In genomic region chr6:118866889-118867288, GRCm38 (mm10) we compare ENCODE assay signal across 26 mouse cellular contexts.
A peak's percentile ranks its signal among the peaks of the same experiment; 100 is the strongest.
DNase-seq lines count a peak whose midpoint lies in the region; ATAC-seq lines count a peak whose summit lies in the region.
"Had no signal": no experiment of that assay in that cellular context is flagged by ENCODE, and none has a peak within 500 bp of the region (broad histone marks: within the 10 kb centered on the region; RNA-seq: fewer than 3 reads in every experiment).

No protein-coding gene starts in this region.

- peaks cover 30 to 41% of the 10 kb centered on the region in 2 experiments for H3K4me1 ChIP-seq in heart, embryonic 14.5 days (ENCODE audit: control insufficient read depth in 2 of 2, insufficient read depth in 2 of 2, low read length in 2 of 2)
- H3K4me1 ChIP-seq in brown adipose tissue, adult 24 weeks (ENCODE audit: control insufficient read depth, insufficient read depth, insufficient read length, low read length), result peaks cover 23% of the 10 kb centered on the region
- H3K4me1 ChIP-seq: intestine, embryonic 15.5 days; liver, embryonic 13.5 days had no signal

- peak overlapping the region; percentile 41 to 58; a peak in 3 of 4 replicates for H3K27ac ChIP-seq in heart, embryonic 14.5 days (replicated peaks in 1 of 2; ENCODE audit: control insufficient read depth in 1 of 2, insufficient read depth in 1 of 2, low read depth in 2 of 2, low read length in 2 of 2)
- H3K27ac ChIP-seq in brown adipose tissue, adult 24 weeks (replicated peaks; ENCODE audit: low read depth, low read length), result peak overlapping the region; percentile 30
- H3K27ac ChIP-seq: forebrain, embryonic 12.5 days; hindbrain, embryonic 12.5 days; hindbrain, postnatal 0 days; intestine, embryonic 15.5 days; limb, embryonic 10.5 days; limb, embryonic 15.5 days; liver, embryonic 13.5 days; midbrain, embryonic 12.5 days had no signal

- 44% methylated on average over 3 of the region's 3 CpGs for WGBS in heart, embryonic 14.5 days

- no peaks in the 10 kb centered on the region for H3K9me3 ChIP-seq in heart, embryonic 14.5 days (ENCODE audit: control insufficient read depth, low read length)
- H3K9me3 ChIP-seq: forebrain, embryonic 12.5 days; hindbrain, embryonic 12.5 days; intestine, embryonic 15.5 days; limb, embryonic 10.5 days; limb, embryonic 15.5 days; liver, embryonic 13.5 days; midbrain, embryonic 12.5 days had no signal

- no peak overlapping the region for H3K4me3 ChIP-seq in heart, embryonic 14.5 days (ENCODE audit: control insufficient read depth in 1 of 2, insufficient read depth in 1 of 2, low read depth in 1 of 2, low read length in 2 of 2)
- H3K4me3 ChIP-seq in brown adipose tissue, adult 24 weeks (ENCODE audit: insufficient read depth, low read depth, low read length), result no peak overlapping the region
- H3K4me3 ChIP-seq: erythroblast, embryonic 14.5 days; forebrain, embryonic 12.5 days; hindbrain, embryonic 12.5 days; intestine, embryonic 15.5 days; limb, embryonic 10.5 days; limb, embryonic 15.5 days; liver, embryonic 13.5 days; megakaryocyte, embryonic 14.5 days; midbrain, embryonic 12.5 days had no signal

- no peak for DNase-seq in frontal cortex, postnatal 14 days (ENCODE audit: low spot score in 2 of 2)
- no peak for DNase-seq in heart, postnatal 4 days
- peak; percentile 41 for DNase-seq in layer of hippocampus, adult 9-11 months
- DNase-seq in layer of hippocampus, adult 8-10 months (ENCODE audit: low spot score in 2 of 2), result no peak
- DNase-seq: adrenal gland, postnatal 10 days; heart, postnatal 14 days; kidney, adult 2 months; kidney, postnatal 36 days; liver, embryonic 13.5 days; lung, adult 18-20 months; lung, postnatal 4 days; right cerebral cortex, postnatal 14 days had no signal

- H3K27me3 ChIP-seq in heart, embryonic 14.5 days (ENCODE audit: control insufficient read depth, insufficient read depth, low read length), result no peaks in the 10 kb centered on the region
- H3K27me3 ChIP-seq: forebrain, embryonic 12.5 days; hindbrain, embryonic 12.5 days; intestine, embryonic 15.5 days; limb, embryonic 15.5 days; liver, embryonic 13.5 days; midbrain, embryonic 12.5 days; Patski had no signal

- H3K9ac ChIP-seq in heart, embryonic 14.5 days (ENCODE audit: low read length), result no peak overlapping the region
- H3K9ac ChIP-seq: forebrain, embryonic 12.5 days; hindbrain, embryonic 12.5 days; intestine, embryonic 15.5 days; limb, embryonic 15.5 days; liver, embryonic 13.5 days; midbrain, embryonic 12.5 days had no signal

- peak; percentile 71 for ATAC-seq in frontal cortex, adult (ENCODE audit: low TSS enrichment)
- ATAC-seq in heart, embryonic 14.5 days (ENCODE audit: insufficient number of reproducible peaks, insufficient read depth, low FRiP score, low read depth), result no peak
- ATAC-seq: hindbrain, postnatal 0 days; intestine, embryonic 15.5 days; lung, postnatal 0 days had no signal

- H3K4me2 ChIP-seq in heart, embryonic 14.5 days (ENCODE audit: low read length), result no peak overlapping the region
- H3K4me2 ChIP-seq: forebrain, embryonic 12.5 days; hindbrain, embryonic 12.5 days; intestine, embryonic 15.5 days; limb, embryonic 15.5 days; liver, embryonic 13.5 days; midbrain, embryonic 12.5 days had no signal

- H3K36me3 ChIP-seq in heart, embryonic 14.5 days (ENCODE audit: control insufficient read depth, insufficient read depth, low read length), result no peaks in the 10 kb centered on the region
- H3K36me3 ChIP-seq: forebrain, embryonic 12.5 days; hindbrain, embryonic 12.5 days; intestine, embryonic 15.5 days; limb, embryonic 10.5 days; limb, embryonic 15.5 days; liver, embryonic 13.5 days; midbrain, embryonic 12.5 days had no signal
